Mouse (Mus musculus) cerebellum, adult 2 months (tissue): Measurements from ENCODE around the gene Ucn. TPM values are rescaled to one million over a fixed set of nuclear protein-coding genes. Genes with fewer than 3 reads are reported as not detected.
A peak's percentile ranks its signal among the peaks of the same experiment; 100 is the strongest.

ENCODE experiments used
- DNase-seq, 2 experiments: peaks; one replicate each; pipeline ENCODE4 v3.0.0; 2021
- H3K27ac ChIP-seq: fragments of 200-500 bp; 2 replicates; pipeline ENCODE4 v1.5.1; 2012; ENCODE audit warnings: low read length, control low read depth, inconsistent platforms; ENCODE audit not compliant: insufficient read depth
- H3K27me3 ChIP-seq: fragments of 200-500 bp; 2 replicates; pipeline ENCODE4 v1.6.1; 2012; ENCODE audit warnings: inconsistent platforms, mild to moderate bottlenecking, low read length, moderate library complexity; ENCODE audit not compliant: control insufficient read depth, insufficient read depth
- H3K4me1 ChIP-seq: fragments of 200-500 bp; 2 replicates; pipeline ENCODE4 v1.6.1; 2011; ENCODE audit warnings: low read length; ENCODE audit not compliant: control insufficient read depth, insufficient read depth
- H3K4me3 ChIP-seq: fragments of 200-500 bp; replicated peaks from 2 replicates; pipeline ENCODE3; 2011; ENCODE audit warnings: mild to moderate bottlenecking, low read depth, low read length, control low read depth; ENCODE audit not compliant: insufficient read depth
- CTCF ChIP-seq: fragments of 200-500 bp; IDR thresholded peaks from 2 replicates; pipeline ENCODE4 v1.5.1; 2011; ENCODE audit warnings: low read depth, mild to moderate bottlenecking, control low read depth, low read length, moderate library complexity, borderline replicate concordance; ENCODE audit not compliant: insufficient read depth
- POLR2A ChIP-seq: fragments of 200-500 bp; IDR thresholded peaks from 2 replicates; pipeline ENCODE4 v1.6.1; 2011; ENCODE audit warnings: low read length, control low read depth, borderline replicate concordance; ENCODE audit not compliant: insufficient read depth
- WGBS: fragments of 180-500 bp; shearing (Covaris S2); methylation state at CpG from one replicate; pipeline ENCODE4 v1.1.7; 2018; 5-methylcytosine and 5-hydroxymethylcytosine counted together
- polyA plus RNA-seq: library from polyadenylated mRNA; depleted of rRNA; stranded (reverse); fragments of >200 nt; gene quantifications from 2 replicates; pipeline ENCODE4 v1.2.3, GENCODE M21; 2012; rRNA removed

Ucn gene
- 1.2 TPM in 1 of 2 replicates, not detected in the other for polyA plus RNA-seq

DNA sequence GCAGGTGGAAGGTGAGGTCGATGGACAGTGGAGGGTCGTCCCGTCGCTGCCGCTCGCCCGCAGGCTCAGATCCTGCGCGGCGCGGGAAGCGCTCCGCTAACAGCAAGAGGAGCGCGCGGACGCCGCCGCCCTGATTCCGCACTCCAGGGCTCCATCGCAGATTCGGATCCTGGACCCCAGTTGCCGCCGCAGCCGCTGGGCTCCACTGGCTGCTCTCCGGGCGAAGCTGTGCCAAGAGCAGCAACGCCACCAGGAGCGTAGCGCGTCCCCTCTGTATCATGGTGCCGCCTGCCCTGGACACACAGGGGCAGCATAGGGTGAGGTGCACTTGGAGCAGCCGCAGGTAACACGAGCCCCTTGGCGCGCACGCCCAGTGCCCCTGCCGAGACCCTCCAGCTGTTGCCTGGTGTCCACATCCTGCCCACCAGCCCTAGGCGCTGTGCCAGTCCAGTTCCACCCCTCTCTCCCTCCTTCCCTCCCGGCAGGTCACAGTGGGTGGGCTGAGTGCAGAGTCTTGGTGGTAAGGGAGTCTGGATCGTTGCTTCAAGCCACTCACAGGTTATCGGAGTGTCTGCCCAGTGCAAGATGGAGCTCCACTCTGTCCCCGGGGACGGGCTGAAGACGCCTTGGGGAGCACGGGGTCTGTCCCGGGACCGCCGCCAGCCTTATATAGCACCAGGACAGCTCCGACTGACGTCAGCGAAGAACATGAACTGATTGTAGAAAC is at the start of gene Ucn:
Ucn (minus strand) TSS at position 589 of the 727 bp plus-strand sequence.
- DNase-seq = no peak
- peaks cover 7% of the 10 kb centered on the region; the same call in 1 of the 2 replicates for H3K27me3 ChIP-seq
- peak within 1 kb of the TSS; percentile 24 for H3K4me3 ChIP-seq
- H3K4me1 ChIP-seq = no peaks in the 10 kb centered on the region
- TF ChIP-seq POLR2A (no peak), CTCF (no peak)
- under 1% methylated on average over 52 of the region's 52 CpGs for WGBS
- no peak within 1 kb of the TSS for H3K27ac ChIP-seq

DNA sequence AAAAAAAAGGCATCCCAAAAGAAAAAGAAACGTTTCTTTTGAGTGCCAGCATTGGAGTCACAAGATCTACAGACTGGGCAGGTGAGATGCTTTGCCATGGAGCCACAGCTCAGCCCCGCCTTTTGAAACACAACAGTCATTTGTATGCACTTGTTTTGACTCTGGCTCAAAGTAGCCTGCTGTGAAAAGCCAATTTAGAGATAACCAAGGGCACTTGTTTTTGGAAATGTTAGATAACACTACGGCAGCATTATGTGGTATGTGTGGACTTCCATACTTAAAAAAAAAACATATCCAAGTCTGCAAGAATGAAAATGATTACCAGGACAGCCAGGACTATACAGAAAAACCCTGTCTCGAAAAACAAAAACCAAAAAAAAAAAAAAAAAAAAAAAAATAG is 45.0 kb upstream of the Ucn start:
- Histone ChIP-seq H3K4me1 (no peaks in the 10 kb centered on the region), H3K27ac (no peak overlapping the region), H3K4me3 (no peak overlapping the region), H3K27me3 (no peaks in the 10 kb centered on the region)
- TF ChIP-seq CTCF = no peak
- no peak for TF ChIP-seq POLR2A
- no peak for DNase-seq
- WGBS = 57% methylated on average over 4 of the region's 4 CpGs

DNA sequence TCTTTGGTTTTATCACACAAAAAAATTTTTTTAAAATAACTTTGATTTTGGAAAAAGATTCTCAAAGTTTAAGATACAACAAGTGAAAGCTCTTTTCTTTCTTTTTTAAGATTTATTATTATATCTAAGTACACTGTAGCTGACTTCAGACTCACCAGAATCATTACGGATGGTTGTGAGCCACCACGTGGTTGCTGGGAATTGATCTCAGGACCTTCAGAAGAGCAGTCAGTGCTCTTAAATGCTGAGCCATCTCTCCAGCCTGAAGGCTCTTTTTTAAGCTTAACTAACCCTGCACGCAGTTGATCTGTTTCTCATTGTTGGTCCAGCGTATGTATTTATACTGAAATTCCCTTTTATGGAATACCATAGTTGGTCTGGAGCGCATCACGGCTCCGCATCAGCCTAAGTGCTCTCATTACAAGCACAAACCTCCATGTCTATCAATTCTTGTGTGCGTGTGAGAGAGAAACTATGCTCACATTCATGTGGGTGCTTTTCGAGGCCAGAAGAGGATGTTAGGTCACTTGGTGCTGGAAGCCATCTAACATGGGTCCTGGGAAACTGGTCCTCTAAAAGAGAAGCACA is 42.6 kb upstream of the Ucn start:
- Histone ChIP-seq H3K27ac (no peak overlapping the region), H3K4me3 (no peak overlapping the region), H3K27me3 (no peaks in the 10 kb centered on the region), H3K4me1 (no peaks in the 10 kb centered on the region)
- 92% methylated on average over 9 of the region's 9 CpGs for WGBS
- TF ChIP-seq POLR2A (no peak), CTCF (no peak)
- DNase-seq = no peak

DNA sequence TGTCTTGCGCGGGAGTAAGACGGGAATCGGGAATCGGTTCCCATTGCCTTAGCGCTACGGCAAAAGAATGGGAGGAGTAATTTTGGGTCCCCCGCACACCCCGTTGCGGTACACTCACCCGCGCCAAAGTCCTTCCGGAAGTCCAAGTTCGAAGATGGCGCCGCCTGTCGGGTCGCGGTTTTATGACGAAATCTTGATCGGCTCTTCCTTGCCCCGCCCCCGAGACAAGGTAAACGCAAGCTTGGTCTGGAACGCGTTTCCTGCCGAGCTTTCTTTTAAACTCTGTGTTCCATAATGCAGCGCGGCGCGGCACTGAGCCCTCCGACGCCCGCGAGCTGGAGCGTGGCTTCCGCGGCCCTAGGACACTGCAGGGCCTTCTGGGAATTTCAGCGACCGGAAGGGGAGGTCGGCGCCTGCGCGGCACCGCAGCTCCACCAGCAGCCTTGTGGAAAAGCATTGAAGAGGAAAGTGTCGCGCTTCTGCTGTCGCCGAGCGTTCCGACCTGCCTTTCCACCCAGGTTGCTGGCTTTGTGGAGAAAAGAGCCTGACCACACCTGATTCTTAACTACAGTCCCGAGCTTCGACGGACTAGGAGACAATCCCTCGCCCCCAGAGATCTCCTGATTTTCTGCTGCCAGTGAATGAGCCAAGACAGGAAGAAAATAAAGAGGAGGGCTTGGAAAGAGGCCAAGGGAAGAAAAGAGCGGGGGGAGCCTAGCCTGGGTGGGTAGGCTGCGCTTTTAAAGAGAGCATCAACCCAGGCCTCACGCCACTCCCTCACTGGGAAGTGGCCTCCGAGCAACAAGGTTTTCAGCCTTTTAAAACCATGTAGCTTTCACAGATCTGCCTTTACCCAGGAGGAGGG is 41.4 kb upstream of the Ucn start, which contains the start of the genes Gm29609 and Gtf3c2:
Gm29609 (minus strand) TSS at position 146 of the 865 bp plus-strand sequence.
Gtf3c2 (minus strand) TSS at position 379 of the 865 bp plus-strand sequence.
- TF ChIP-seq CTCF = no peak
- TF ChIP-seq POLR2A = peak; percentile 90
- Histone ChIP-seq H3K27ac (peak within 1 kb of the TSS; percentile 84), H3K27me3 (no peaks in the 10 kb centered on the region), H3K4me1 (no peaks in the 10 kb centered on the region), H3K4me3 (peak within 1 kb of the TSS; percentile 77)
- DNase-seq = peak; percentile 96 to 98
- under 1% methylated on average over 59 of the region's 59 CpGs for WGBS

DNA sequence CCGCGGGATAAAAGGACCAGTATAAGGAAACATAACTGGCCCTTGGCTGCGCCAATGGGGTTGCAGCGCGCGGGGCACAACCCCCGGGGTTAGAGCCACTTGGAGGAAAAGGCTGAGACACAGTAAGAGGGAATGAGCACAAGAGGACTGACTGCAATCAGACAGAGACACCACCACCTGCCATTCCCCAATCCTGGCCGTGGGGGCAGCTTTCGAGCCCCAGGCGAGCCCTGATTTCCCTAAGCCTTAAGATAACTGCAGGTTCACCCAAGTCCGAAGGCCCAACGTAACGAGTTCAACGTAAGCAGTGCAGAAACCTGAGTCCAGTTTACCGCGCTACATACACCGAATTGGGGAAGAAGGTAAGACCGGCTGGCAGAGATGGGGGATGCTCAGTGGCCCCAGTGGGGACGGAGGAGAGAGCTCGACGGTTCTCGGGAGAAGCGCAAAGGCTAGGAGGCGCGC is 40.7 kb upstream of the Ucn start:
- no peaks in the 10 kb centered on the region for H3K27me3 ChIP-seq
- no peak for TF ChIP-seq POLR2A
- no peak for TF ChIP-seq CTCF
- H3K27ac ChIP-seq = peak overlapping the region; percentile 84; the same call in 1 of the 2 replicates
- DNase-seq = no peak
- no peaks in the 10 kb centered on the region for H3K4me1 ChIP-seq
- peak overlapping the region; percentile 77 for H3K4me3 ChIP-seq
- WGBS = under 1% methylated on average over 25 of the region's 25 CpGs

DNA sequence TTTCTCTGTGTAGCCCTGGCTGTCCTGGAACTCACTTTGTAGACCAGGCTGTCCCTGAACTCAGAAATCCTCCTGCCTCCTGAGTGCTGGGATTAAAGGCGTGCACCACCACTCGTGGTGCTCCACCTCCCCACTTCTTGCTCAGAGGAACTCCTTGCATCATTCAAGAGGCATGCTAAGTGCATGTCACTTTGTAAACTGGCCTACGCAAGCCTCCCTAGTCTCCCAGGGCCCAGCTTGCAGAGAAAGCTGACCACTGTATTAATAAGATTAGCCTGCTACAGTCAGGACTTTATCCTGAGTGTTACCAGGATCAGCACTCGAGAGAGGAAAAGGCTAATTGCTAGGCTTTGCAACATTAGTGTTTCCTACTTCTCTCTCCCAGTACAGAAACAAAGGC is 30.0 kb upstream of the Ucn start:
- Histone ChIP-seq H3K27ac (no peak overlapping the region), H3K4me1 (no peaks in the 10 kb centered on the region), H3K4me3 (no peak overlapping the region), H3K27me3 (no peaks in the 10 kb centered on the region)
- WGBS = 94% methylated on average over 4 of the region's 4 CpGs
- TF ChIP-seq CTCF = no peak
- TF ChIP-seq POLR2A = no peak
- no peak for DNase-seq

DNA sequence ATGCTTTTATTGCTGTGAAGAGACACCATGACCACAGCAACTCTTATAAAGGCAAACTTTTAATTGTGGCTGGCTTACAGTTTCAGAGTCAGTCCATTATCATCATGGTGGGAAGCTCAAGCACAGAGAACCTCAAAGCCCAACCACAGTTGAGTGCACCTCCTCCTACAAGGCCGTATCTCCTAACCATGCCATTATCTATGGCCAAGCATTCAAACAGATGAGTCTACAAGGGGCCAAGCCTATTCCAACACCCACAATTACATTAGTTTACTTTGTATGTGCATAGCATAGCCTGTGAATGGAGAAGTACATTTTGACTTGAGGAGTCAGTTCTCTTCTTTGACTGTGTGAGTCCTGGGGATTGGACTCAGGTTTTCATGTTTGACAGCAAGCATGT is 26.2 kb upstream of the Ucn start:
- WGBS = 90% methylated on average over 1 of the region's 1 CpGs
- no peak for TF ChIP-seq POLR2A
- TF ChIP-seq CTCF = no peak
- Histone ChIP-seq H3K4me1 (no peaks in the 10 kb centered on the region), H3K4me3 (no peak overlapping the region), H3K27me3 (no peaks in the 10 kb centered on the region), H3K27ac (no peak overlapping the region)
- DNase-seq = no peak

DNA sequence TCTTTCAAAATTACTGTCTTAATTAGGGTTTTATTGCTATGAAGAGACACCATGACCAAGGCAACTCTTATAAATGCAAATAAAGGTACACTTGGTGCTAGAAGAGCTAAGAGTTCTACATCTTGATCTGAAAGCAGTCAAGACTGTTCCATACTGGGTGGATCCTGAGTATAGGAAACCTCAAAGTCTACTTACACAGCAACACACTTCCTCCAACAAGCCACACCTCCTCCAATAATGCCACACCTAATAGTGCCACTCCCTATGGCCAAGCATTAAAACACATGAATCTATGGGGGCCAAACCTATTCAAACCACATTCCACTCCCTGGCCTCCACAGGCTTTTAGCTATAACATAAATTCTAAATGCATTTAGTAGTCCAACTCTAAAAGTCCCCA is 23.8 kb upstream of the Ucn start:
- H3K27me3 ChIP-seq = no peaks in the 10 kb centered on the region
- no peak overlapping the region for H3K27ac ChIP-seq
- TF ChIP-seq POLR2A (no peak), CTCF (no peak)
- no peak overlapping the region for H3K4me3 ChIP-seq
- H3K4me1 ChIP-seq = no peaks in the 10 kb centered on the region
- DNase-seq = no peak
